Mouse (Mus musculus) G1E-ER4 (cell line): ENCODE data around the gene Fam189b. TPM values are rescaled to one million over a fixed set of nuclear protein-coding genes. Genes with fewer than 3 reads are reported as not detected.

Experiments
- GATA1 ChIP-seq: IDR thresholded peaks from one replicate; pipeline ENCODE4 v1.8.0; 2012; ENCODE audit warnings: low read length, inconsistent platforms
- polyA plus RNA-seq: library from polyadenylated mRNA; stranded (reverse); fragments of >175 nt; gene quantifications from 2 replicates; pipeline ENCODE4 v1.2.3, GENCODE M21; 2012

Fam189b gene
- polyA plus RNA-seq, 1 experiment: 13.1 TPM

GRCm38 (mm10) chr3:89210731-89211130 lies 27.8 kb downstream of the Fam189b start:
- TF ChIP-seq GATA1: no peak

GRCm38 (mm10) chr3:89213803-89214530 lies 31.0 kb downstream of the Fam189b start:
- no peak for TF ChIP-seq GATA1

GRCm38 (mm10) chr3:89214681-89215411 lies 31.9 kb downstream of the Fam189b start, which contains the start of gene Thbs3:
Gene Thbs3 (plus strand): TSS chr3:89215180.
- TF ChIP-seq GATA1: no peak

GRCm38 (mm10) chr3:89215853-89216252 lies 32.9 kb downstream of the Fam189b start:
- TF ChIP-seq GATA1: no peak

- no peak for TF ChIP-seq GATA1
These were observed 35.3 kb downstream of the Fam189b start for GRCm38 (mm10) chr3:89218271-89218670.

GRCm38 (mm10) chr3:89219546-89219945 lies 36.6 kb downstream of the Fam189b start:
- TF ChIP-seq GATA1: no peak

- TF ChIP-seq GATA1: no peak
These were observed 38.2 kb downstream of the Fam189b start for GRCm38 (mm10) chr3:89221167-89221566.

GRCm38 (mm10) chr3:89224796-89225195 lies 41.9 kb downstream of the Fam189b start:
- TF ChIP-seq GATA1: no peak

- TF ChIP-seq GATA1: no peak
These were observed 42.4 kb downstream of the Fam189b start for GRCm38 (mm10) chr3:89225321-89225815.

- no peak for TF ChIP-seq GATA1
These were observed 43.0 kb downstream of the Fam189b start for GRCm38 (mm10) chr3:89225918-89226317.

GRCm38 (mm10) chr3:89226361-89226760 lies 43.4 kb downstream of the Fam189b start:
- TF ChIP-seq GATA1: no peak

- no peak for TF ChIP-seq GATA1
These were observed 44.0 kb downstream of the Fam189b start, which contains the start of gene Mtx1 for GRCm38 (mm10) chr3:89226900-89227299. Gene Mtx1 (minus strand): TSS chr3:89227088.

- TF ChIP-seq GATA1: no peak
These were observed 44.6 kb downstream of the Fam189b start for GRCm38 (mm10) chr3:89227307-89228179.

GRCm38 (mm10) chr3:89228180-89228549 lies 45.2 kb downstream of the Fam189b start:
- TF ChIP-seq GATA1: no peak

- TF ChIP-seq GATA1: no peak
These were observed 45.9 kb downstream of the Fam189b start, which contains the start of gene Muc1 for GRCm38 (mm10) chr3:89228836-89229235. Gene Muc1 (plus strand): TSS chr3:89229057.

GRCm38 (mm10) chr3:89229276-89229675 lies 46.3 kb downstream of the Fam189b start:
- no peak for TF ChIP-seq GATA1

- TF ChIP-seq GATA1: no peak
These were observed 47.6 kb downstream of the Fam189b start for GRCm38 (mm10) chr3:89230561-89230960.
